Mouse (Mus musculus): ENCODE data around the gene Pgm2.

- no peak for TF ChIP-seq CTCF (conservative IDR thresholded peaks at IDR 0.05; ENCODE audit: insufficient read depth, insufficient read length, low read depth, low read length)
- TF ChIP-seq POLR2A (IDR thresholded peaks at IDR 0.05; ENCODE audit: low read depth, low read length): peak; percentile 12
Measured at GRCm38 (mm10) chr5:64092748-64093292, at the start of gene Pgm2.
